Mouse (Mus musculus) embryonic facial prominence, embryonic 11.5 days (tissue): ENCODE measurements around the gene Samd11. TPM values are rescaled to one million over a fixed set of nuclear protein-coding genes. Genes with fewer than 3 reads are reported as not detected.
A peak's percentile ranks its signal among the peaks of the same experiment; 100 is the strongest.

Experiments used
- ATAC-seq: fragments of 200-750 bp; cut with Nextera tagmentation; replicated peaks from 2 replicates; pipeline ENCODE4 v1.8.0; 2017; ENCODE audit warnings: low read depth; ENCODE audit not compliant: insufficient number of reproducible peaks, low FRiP score, low TSS enrichment
- DNase-seq: peaks from one replicate; pipeline ENCODE4 v3.0.0-alpha.2; 2015; ENCODE audit warnings: low spot score
- H3K27ac ChIP-seq: fragments of 300-500 bp; sonication (generic); replicated peaks from 2 replicates; pipeline ENCODE4 v1.5.1; 2014; ENCODE audit warnings: mild to moderate bottlenecking, low read depth, low read length, control low read depth
- H3K27me3 ChIP-seq: fragments of 300-500 bp; sonication (generic); 2 replicates; pipeline ENCODE4 v1.6.1; 2014; ENCODE audit warnings: mild to moderate bottlenecking, low read length, moderate library complexity, mixed read lengths; ENCODE audit not compliant: control insufficient read depth, insufficient read depth
- H3K36me3 ChIP-seq: fragments of 300-500 bp; sonication (generic); replicated peaks from 2 replicates; pipeline ENCODE4 v1.6.1; 2014; ENCODE audit warnings: low read depth, mild to moderate bottlenecking, low read length, moderate library complexity, mixed read lengths; ENCODE audit not compliant: control insufficient read depth, insufficient read depth
- H3K4me1 ChIP-seq: fragments of 300-500 bp; sonication (generic); 2 replicates; pipeline ENCODE4 v1.6.1; 2014; ENCODE audit warnings: low read length, mixed read lengths; ENCODE audit not compliant: control insufficient read depth, insufficient read depth
- H3K4me2 ChIP-seq: fragments of 300-500 bp; sonication (generic); 2 replicates; pipeline ENCODE4 v1.6.1; 2014; ENCODE audit warnings: low read depth, mild to moderate bottlenecking, control low read depth, low read length, moderate library complexity
- H3K4me3 ChIP-seq: fragments of 300-500 bp; sonication (generic); 2 replicates; pipeline ENCODE4 v1.5.1; 2014; ENCODE audit warnings: low read depth, low read length, control low read depth
- H3K9ac ChIP-seq: fragments of 300-500 bp; sonication (generic); replicated peaks from 2 replicates; pipeline ENCODE4 v1.6.1; 2014; ENCODE audit warnings: mild to moderate bottlenecking, control low read depth, low read length
- H3K9me3 ChIP-seq: fragments of 300-500 bp; sonication (generic); replicated peaks from 2 replicates; pipeline ENCODE4 v1.6.1; 2016; ENCODE audit warnings: mild to moderate bottlenecking, low read length, inconsistent platforms, mixed read lengths; ENCODE audit not compliant: control insufficient read depth
- WGBS: fragments of 180-500 bp; shearing (Covaris S2); extraction: QIAGEN DNeasy Blood & Tissue Kit; methylation state at CpG from one replicate; pipeline ENCODE4 v1.1.7; 2014; 5-methylcytosine and 5-hydroxymethylcytosine counted together
- polyA plus RNA-seq: library from polyadenylated mRNA; unstranded; fragments of >200 nt; fragmentation: Nextera tagmentation; extraction: Ambion mirVana; gene quantifications from 2 replicates; pipeline ENCODE4 v1.2.1, GENCODE M21; 2014

Samd11 gene
- polyA plus RNA-seq, result 0.70 and 1.4 TPM in 2 replicates

DNA sequence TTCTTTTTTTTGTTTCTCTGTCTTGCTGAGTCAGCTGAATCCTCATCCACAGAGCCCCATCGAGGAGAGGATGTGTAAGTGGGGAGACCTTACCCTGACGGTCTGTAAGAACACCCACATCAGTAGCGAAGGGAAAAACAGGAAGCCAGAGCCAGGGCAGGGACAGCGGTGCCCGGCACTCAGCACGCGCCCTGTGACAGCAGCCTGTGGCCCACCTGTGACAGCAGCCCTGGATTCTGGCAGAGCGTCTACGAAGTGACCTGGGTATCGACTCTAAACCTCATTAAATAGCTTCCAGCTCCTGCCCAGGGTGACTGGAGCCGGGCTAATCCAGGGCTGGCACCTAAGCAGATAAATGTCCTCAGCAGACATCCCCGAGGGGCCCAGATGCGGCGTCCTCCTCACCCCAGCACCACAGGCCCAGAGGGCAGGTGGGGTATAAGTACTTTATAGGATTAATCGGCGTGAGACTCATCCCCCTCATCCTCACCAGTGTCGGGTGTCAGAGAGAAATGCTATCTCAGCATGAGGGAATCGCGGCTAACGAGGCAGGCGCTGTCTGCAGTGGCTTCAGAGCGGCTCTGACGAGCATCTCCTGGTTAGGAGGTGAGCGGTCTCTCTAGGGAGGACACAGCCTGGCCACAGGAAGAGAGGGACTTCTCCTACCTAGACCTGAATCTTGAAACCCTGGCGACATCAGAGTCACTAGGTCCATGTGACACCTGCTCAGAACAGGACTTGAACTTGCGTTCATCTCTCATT is at the start of gene Samd11:
Gene Samd11 (minus strand): TSS at position 580 of the 762 bp plus-strand sequence.
- DNase-seq, result peak; percentile 8
- no peak within 1 kb of the TSS for H3K27ac ChIP-seq
- ATAC-seq, result 0 out of 2 replicates have a peak, but pooled peaks have one; percentile 36
- 2% methylated on average over 26 of the region's 26 CpGs for whole genome bisulfite sequencing
- H3K4me2 ChIP-seq, result no peak within 1 kb of the TSS; the same call in 1 of the 2 replicates
- no peaks in the 10 kb centered on the region for H3K9me3 ChIP-seq
- H3K4me3 ChIP-seq, result no peak within 1 kb of the TSS
- peaks cover 16% of the 10 kb centered on the region for H3K27me3 ChIP-seq
- H3K9ac ChIP-seq, result no peak within 1 kb of the TSS
- H3K36me3 ChIP-seq, result no peaks in the 10 kb centered on the region
- no peaks in the 10 kb centered on the region; the same call in 1 of the 2 replicates for H3K4me1 ChIP-seq

DNA sequence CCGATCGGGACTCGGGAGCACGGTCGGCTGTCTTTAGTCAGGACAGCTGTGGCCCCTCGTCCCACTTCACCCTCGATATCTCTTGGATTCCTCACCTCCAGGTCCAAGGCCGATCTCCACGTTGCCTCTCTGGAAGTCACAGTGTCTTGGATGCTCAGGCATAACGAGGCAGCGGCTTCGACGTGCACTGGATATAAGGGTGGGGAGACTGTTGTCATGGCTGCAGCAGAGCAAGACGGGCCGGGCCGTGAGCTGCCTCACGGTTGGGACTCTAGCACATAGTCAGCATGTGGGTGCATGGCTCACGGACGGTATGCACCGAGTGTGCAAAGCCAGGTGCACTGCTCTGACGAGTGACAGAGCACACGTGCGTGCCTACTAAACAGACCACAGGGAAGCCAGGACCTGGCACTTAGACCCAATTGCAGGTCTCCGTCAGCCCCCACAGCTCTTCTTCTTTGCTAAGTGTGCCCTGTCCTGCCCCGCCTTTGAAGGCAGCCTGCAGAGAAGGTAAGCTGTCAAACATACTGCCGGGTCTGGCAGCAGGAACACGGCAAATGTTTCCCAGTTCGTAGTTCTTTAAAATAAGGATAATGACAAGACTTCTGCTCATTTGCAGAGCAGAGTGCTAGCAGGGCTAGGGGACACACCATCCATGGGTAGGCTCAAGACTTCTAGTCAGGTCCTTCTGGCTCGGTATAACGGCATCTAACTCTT is 938 bp downstream of the Samd11 start:
- peak overlapping the region; percentile 2; the same call in 1 of the 2 replicates for H3K4me2 ChIP-seq
- H3K9me3 ChIP-seq, result no peaks in the 10 kb centered on the region
- DNase-seq (peak; percentile 13), ATAC-seq (peak; percentile 63)
- WGBS, result 2% methylated on average over 30 of the region's 30 CpGs
- no peak overlapping the region for H3K9ac ChIP-seq
- no peak overlapping the region for H3K4me3 ChIP-seq
- peaks cover 16% of the 10 kb centered on the region for H3K27me3 ChIP-seq
- no peak overlapping the region for H3K27ac ChIP-seq
- H3K36me3 ChIP-seq, result no peaks in the 10 kb centered on the region
- H3K4me1 ChIP-seq, result no peaks in the 10 kb centered on the region; the same call in 1 of the 2 replicates

DNA sequence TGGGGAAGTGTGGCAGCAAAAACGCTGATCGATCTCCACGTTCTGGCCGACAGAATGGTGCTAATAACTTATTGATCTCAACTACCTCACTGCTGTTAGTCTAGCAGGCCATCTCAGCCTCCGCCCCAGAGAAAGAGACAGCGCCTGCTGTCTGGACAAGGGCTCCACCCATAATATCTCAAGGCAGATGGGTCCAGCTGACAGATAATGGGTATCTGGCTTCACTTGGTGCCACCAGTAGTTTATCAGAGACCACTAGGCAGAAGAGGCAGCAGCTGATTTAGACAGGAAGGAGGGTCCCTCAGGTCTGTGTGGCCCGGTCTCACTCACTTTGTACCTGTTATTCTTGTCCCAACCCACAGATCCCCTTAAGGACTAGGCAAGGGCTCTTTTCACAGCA is 2.4 kb downstream of the Samd11 start:
- Histone ChIP-seq H3K4me3 (no peak overlapping the region), H3K27ac (no peak overlapping the region), H3K36me3 (peaks cover 3% of the 10 kb centered on the region; the same call in 1 of the 2 replicates), H3K9me3 (no peaks in the 10 kb centered on the region), H3K27me3 (peaks cover 16% of the 10 kb centered on the region), H3K4me2 (no peak overlapping the region), H3K4me1 (no peaks in the 10 kb centered on the region; the same call in 1 of the 2 replicates), H3K9ac (no peak overlapping the region)
- ATAC-seq (no peak), DNase-seq (no peak)
- WGBS, result 50% methylated on average over 7 of the region's 7 CpGs

- H3K36me3 ChIP-seq, result peaks cover 3% of the 10 kb centered on the region; the same call in 1 of the 2 replicates
- no peak overlapping the region for H3K4me2 ChIP-seq
- WGBS, result 20% methylated on average over 3 of the region's 3 CpGs
- H3K27me3 ChIP-seq, result peaks cover 16% of the 10 kb centered on the region
- H3K9ac ChIP-seq, result no peak overlapping the region
- no peak overlapping the region for H3K27ac ChIP-seq
- no peaks in the 10 kb centered on the region; the same call in 1 of the 2 replicates for H3K4me1 ChIP-seq
- ATAC-seq, result no peak
- no peaks in the 10 kb centered on the region for H3K9me3 ChIP-seq
- no peak for DNase-seq
- no peak overlapping the region for H3K4me3 ChIP-seq
Measured at GRCm38 (mm10) chr4:156252619-156253018, 2.8 kb downstream of the Samd11 start.

DNA sequence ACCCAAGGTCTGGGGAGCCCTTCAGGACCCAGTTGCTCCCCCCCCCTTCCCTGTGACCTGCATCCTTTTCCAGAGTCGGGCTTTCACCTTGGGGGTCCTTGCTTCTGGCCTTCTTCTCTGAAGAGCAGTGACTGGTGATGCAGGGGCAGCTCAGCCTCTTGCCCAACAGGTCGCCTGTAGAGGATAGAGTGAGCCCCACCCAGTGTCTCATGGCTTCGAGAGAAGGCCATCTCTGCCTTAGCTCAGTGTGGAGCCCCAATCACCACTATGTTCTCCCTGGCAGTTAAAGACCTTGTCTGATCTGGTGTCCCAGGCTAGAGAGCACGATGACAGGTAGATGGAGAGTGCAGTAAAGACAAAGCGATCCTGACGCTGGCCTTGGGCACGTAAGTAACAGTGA is 3.3 kb downstream of the Samd11 start:
- Histone ChIP-seq H3K27me3 (peaks cover 16% of the 10 kb centered on the region), H3K4me1 (no peaks in the 10 kb centered on the region; the same call in 1 of the 2 replicates), H3K9ac (no peak overlapping the region), H3K27ac (no peak overlapping the region), H3K4me2 (no peak overlapping the region), H3K9me3 (no peaks in the 10 kb centered on the region), H3K4me3 (no peak overlapping the region), H3K36me3 (peaks cover 3% of the 10 kb centered on the region)
- ATAC-seq (no peak), DNase-seq (no peak)
- WGBS, result 30% methylated on average over 7 of the region's 7 CpGs

- ATAC-seq, result no peak
- no peaks in the 10 kb centered on the region for H3K9me3 ChIP-seq
- H3K4me1 ChIP-seq, result no peaks in the 10 kb centered on the region; the same call in 1 of the 2 replicates
- no peak overlapping the region for H3K4me2 ChIP-seq
- H3K36me3 ChIP-seq, result peaks cover 6% of the 10 kb centered on the region
- H3K27me3 ChIP-seq, result peaks cover 16% of the 10 kb centered on the region
- WGBS, result 74% methylated on average over 8 of the region's 8 CpGs
- DNase-seq, result no peak
- no peak overlapping the region for H3K9ac ChIP-seq
- no peak overlapping the region for H3K27ac ChIP-seq
- H3K4me3 ChIP-seq, result no peak overlapping the region
Measured at GRCm38 (mm10) chr4:156251081-156251480, 4.4 kb downstream of the Samd11 start.

DNA sequence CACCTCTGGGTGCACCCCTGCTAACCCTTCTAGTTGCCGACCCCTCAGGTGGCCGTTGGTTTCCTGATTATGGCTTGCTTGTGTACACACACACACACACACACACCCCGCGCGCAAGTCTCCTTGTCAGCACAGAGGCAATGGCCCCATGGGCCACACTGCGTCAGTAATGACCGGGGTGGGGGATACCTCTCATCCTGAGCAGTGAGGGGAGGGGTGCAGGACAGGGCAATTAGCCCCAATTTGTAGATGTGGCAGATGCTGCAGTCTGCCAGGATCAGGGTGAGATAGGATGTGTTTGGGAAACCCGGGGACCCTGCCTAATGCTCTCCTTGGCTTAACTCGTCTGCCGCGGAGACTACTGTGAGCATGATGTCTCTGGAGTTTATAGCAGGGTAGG is 5.9 kb downstream of the Samd11 start:
- Histone ChIP-seq H3K4me1 (no peaks in the 10 kb centered on the region), H3K36me3 (peaks cover 9% of the 10 kb centered on the region), H3K9ac (no peak overlapping the region), H3K9me3 (no peaks in the 10 kb centered on the region), H3K27me3 (peaks cover 4% of the 10 kb centered on the region), H3K27ac (no peak overlapping the region), H3K4me3 (no peak overlapping the region), H3K4me2 (no peak overlapping the region)
- ATAC-seq, result no peak
- 60% methylated on average over 11 of the region's 11 CpGs for WGBS
- no peak for DNase-seq
